Mouse (Mus musculus) splenic B cell, adult 2 months (primary cell): Measurements from ENCODE around the gene Abhd12b.
"Not testable (repeated sequence)": the region's sequence is repeated elsewhere in the genome, so short reads cannot be mapped to it uniquely, and the experiment has no call there.

Experiments
- DNase-seq: peaks from one replicate; pipeline ENCODE4 v3.0.0-alpha.2; 2011; ENCODE audit warnings: low read depth, low spot score
- H3K27me3 ChIP-seq: 2 replicates; pipeline ENCODE4 v1.6.1; 2012; ENCODE audit warnings: mild to moderate bottlenecking, low read length, moderate library complexity, mixed read lengths; ENCODE audit not compliant: control insufficient read depth, poor library complexity, insufficient read depth, severe bottlenecking
- H3K36me3 ChIP-seq: 2 replicates; pipeline ENCODE4 v1.6.1; 2012; ENCODE audit warnings: mild to moderate bottlenecking, low read length, moderate library complexity, mixed read lengths; ENCODE audit not compliant: control insufficient read depth, poor library complexity, insufficient read depth, severe bottlenecking

Abhd12b gene

GRCm38 (mm10) chr12:70148631-70149265, 5.2 kb upstream of the Abhd12b start:
- H3K36me3 ChIP-seq, result no peaks in the 10 kb centered on the region
- peak; percentile 11 for DNase-seq
- no peaks in the 10 kb centered on the region; the same call in 1 of the 2 replicates for H3K27me3 ChIP-seq

- no peaks in the 10 kb centered on the region for H3K27me3 ChIP-seq
- H3K36me3 ChIP-seq, result no peaks in the 10 kb centered on the region
- DNase-seq, result no peak
Observed at GRCm38 (mm10) chr12:70156222-70156621, 2.3 kb downstream of the Abhd12b start.

GRCm38 (mm10) chr12:70157292-70158066, 3.5 kb downstream of the Abhd12b start:
- no peaks in the 10 kb centered on the region for H3K27me3 ChIP-seq

GRCm38 (mm10) chr12:70161057-70161456, 7.1 kb downstream of the Abhd12b start:
- no peak for DNase-seq
- Histone ChIP-seq H3K36me3 (no peaks in the 10 kb centered on the region), H3K27me3 (no peaks in the 10 kb centered on the region)

More at GRCm38 (mm10) chr12:70157292-70158066, 3.5 kb downstream of the Abhd12b start:
- no peak for DNase-seq
- H3K36me3 ChIP-seq, result no peaks in the 10 kb centered on the region

- Histone ChIP-seq H3K36me3 (no peaks in the 10 kb centered on the region), H3K27me3 (no peaks in the 10 kb centered on the region)
- DNase-seq, result no peak
Observed at GRCm38 (mm10) chr12:70164741-70165140, 10.8 kb downstream of the Abhd12b start.

GRCm38 (mm10) chr12:70167950-70168349, 14.0 kb downstream of the Abhd12b start:
- no peaks in the 10 kb centered on the region for H3K36me3 ChIP-seq
- DNase-seq, result no peak
- H3K27me3 ChIP-seq, result no peaks in the 10 kb centered on the region

- no peak for DNase-seq
- H3K27me3 ChIP-seq, result no peaks in the 10 kb centered on the region
- H3K36me3 ChIP-seq, result no peaks in the 10 kb centered on the region
Observed at GRCm38 (mm10) chr12:70169969-70170368, 16.0 kb downstream of the Abhd12b start.

- DNase-seq, H3K36me3 ChIP-seq, H3K27me3 ChIP-seq: not testable (repeated sequence)
Observed at GRCm38 (mm10) chr12:70183507-70183906, 29.6 kb downstream of the Abhd12b start.

GRCm38 (mm10) chr12:70184173-70184783, 30.3 kb downstream of the Abhd12b start:
- Histone ChIP-seq H3K36me3 (no peaks in the 10 kb centered on the region), H3K27me3 (no peaks in the 10 kb centered on the region)
- no peak for DNase-seq

GRCm38 (mm10) chr12:70192267-70192727, 38.4 kb downstream of the Abhd12b start:
- no peak for DNase-seq
- Histone ChIP-seq H3K27me3 (no peaks in the 10 kb centered on the region), H3K36me3 (no peaks in the 10 kb centered on the region)

GRCm38 (mm10) chr12:70195426-70195825, 41.5 kb downstream of the Abhd12b start:
- no peak for DNase-seq
- H3K27me3 ChIP-seq, result no peaks in the 10 kb centered on the region
- no peaks in the 10 kb centered on the region for H3K36me3 ChIP-seq

- Histone ChIP-seq H3K27me3 (no peaks in the 10 kb centered on the region), H3K36me3 (no peaks in the 10 kb centered on the region)
- DNase-seq, result no peak
Observed at GRCm38 (mm10) chr12:70196341-70196740, 42.4 kb downstream of the Abhd12b start.

- no peak for DNase-seq
- no peaks in the 10 kb centered on the region for H3K36me3 ChIP-seq
- H3K27me3 ChIP-seq, result no peaks in the 10 kb centered on the region
Observed at GRCm38 (mm10) chr12:70201926-70202529, 48.1 kb downstream of the Abhd12b start.

- no peaks in the 10 kb centered on the region for H3K36me3 ChIP-seq
- no peaks in the 10 kb centered on the region for H3K27me3 ChIP-seq
- DNase-seq, result no peak
Observed at GRCm38 (mm10) chr12:70204433-70204832, 50.5 kb downstream of the Abhd12b start.

- DNase-seq, result no peak
- Histone ChIP-seq H3K36me3 (no peaks in the 10 kb centered on the region), H3K27me3 (no peaks in the 10 kb centered on the region)
Observed at GRCm38 (mm10) chr12:70208214-70208613, 54.3 kb downstream of the Abhd12b start.
